Mouse (Mus musculus): ENCODE measurements around the gene Actr10.

- TF ChIP-seq CTCF (conservative IDR thresholded peaks at IDR 0.05; ENCODE audit: low read length) = no peak
- TF ChIP-seq POU5F1 (IDR thresholded peaks at IDR 0.05; ENCODE audit: borderline replicate concordance, low read length) = no peak
- TF ChIP-seq NANOG (IDR thresholded peaks at IDR 0.05; ENCODE audit: borderline replicate concordance, low read length) = no peak
These were observed 37.0 kb downstream of the Actr10 start, which contains the start of gene Psma3 for GRCm38 (mm10) chr12:70974441-70975266.
